Mouse (Mus musculus) C2C12 (cell line): Measurements from ENCODE around the gene Prpf38a.

Source experiments
- CEBPB ChIP-seq: IDR thresholded peaks from one replicate; pipeline ENCODE4 v1.6.1; 2011; ENCODE audit warnings: low read depth, mild to moderate bottlenecking, control low read depth, moderate library complexity
- CTCF ChIP-seq: IDR thresholded peaks from one replicate; pipeline ENCODE4 v1.5.1; 2011; ENCODE audit not compliant: control insufficient read depth, insufficient read depth, insufficient read length
- FOSL1 ChIP-seq: IDR thresholded peaks from one replicate; pipeline ENCODE4 v1.8.0; 2011; ENCODE audit warnings: mild to moderate bottlenecking, low read length; ENCODE audit not compliant: poor library complexity, insufficient read depth, severe bottlenecking
- MAX ChIP-seq: IDR thresholded peaks from one replicate; pipeline ENCODE4 v1.6.1; 2011; ENCODE audit warnings: mild to moderate bottlenecking, control low read depth
- MYOD1 ChIP-seq: IDR thresholded peaks from one replicate; pipeline ENCODE4 v1.6.1; 2011; ENCODE audit warnings: low read depth; ENCODE audit not compliant: control insufficient read depth, insufficient read length
- MYOG ChIP-seq: IDR thresholded peaks from one replicate; pipeline ENCODE4 v1.6.1; 2011; ENCODE audit not compliant: control insufficient read depth, insufficient read length; ENCODE audit errors: extremely low read depth

GRCm38 (mm10) chr4:108598306-108598705 is 19.2 kb upstream of the Prpf38a start:
- TF ChIP-seq CTCF: no peak
- TF ChIP-seq MYOG: no peak
- no peak for TF ChIP-seq FOSL1
- TF ChIP-seq MAX: no peak
- no peak for TF ChIP-seq MYOD1
- TF ChIP-seq CEBPB: no peak
